In the genomic region with DNA sequence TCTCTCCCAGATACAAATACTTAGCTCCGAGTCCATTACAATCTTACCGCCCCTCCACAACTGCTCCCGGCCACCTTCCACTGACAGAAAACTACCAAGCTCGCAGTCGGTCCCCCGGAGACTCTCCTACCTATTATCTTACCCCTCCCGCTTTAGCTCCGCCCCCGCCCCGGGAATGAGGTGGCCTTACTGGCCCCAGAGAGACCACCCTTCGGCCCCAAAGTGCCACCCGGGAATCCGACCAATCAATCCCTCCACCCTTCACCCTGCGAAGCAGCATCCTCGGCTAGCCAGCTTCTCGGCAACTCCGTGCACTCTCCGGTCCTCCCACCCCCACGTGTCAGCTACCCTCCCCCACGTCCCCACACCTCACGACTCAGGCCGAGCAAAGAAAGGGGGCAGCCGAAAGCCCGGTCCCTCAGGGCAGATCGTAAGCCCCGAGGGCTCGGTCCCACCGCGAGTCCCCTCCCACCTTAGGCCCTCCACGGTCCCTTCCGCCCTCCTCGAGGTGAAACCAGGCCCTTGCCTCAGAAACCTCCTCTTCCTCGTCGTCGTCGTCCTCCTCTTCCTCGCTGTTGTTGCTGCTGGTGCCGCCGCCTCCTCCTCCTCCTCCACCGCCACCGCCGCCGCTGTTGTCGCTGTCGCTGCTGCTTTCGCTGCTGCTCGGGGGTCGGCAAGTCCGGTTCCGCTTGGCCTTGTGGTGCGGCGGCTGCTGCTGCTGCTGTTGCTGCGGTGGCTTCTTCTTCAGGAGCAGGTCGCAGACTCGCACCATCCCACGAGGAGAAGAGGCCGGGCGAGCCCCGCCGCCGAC, we compare ENCODE assay signal across 8 mouse cellular contexts. TPM values are rescaled to one million over a fixed set of nuclear protein-coding genes. Genes with fewer than 3 reads are reported as not detected.
DNase-seq lines count a peak whose midpoint lies in the region; ATAC-seq lines count a peak whose summit lies in the region.

No protein-coding gene starts in this region.

- DNase-seq in CD4-positive helper T cell, adult 2 months (ENCODE audit: low read depth, low spot score), result peak; percentile 67
- peak; percentile 36 to 40 for DNase-seq in adrenal gland, postnatal 4 days (ENCODE audit: low spot score in 2 of 2)
- DNase-seq in embryonic facial prominence, embryonic 14.5 days (ENCODE audit: low spot score), result peak; percentile 51
- DNase-seq in heart, adult 9 months (ENCODE audit: low spot score in 2 of 2), result peak; percentile 35 to 44
- DNase-seq in liver, embryonic 11.5 days (ENCODE audit: low spot score), result peak; percentile 73

- no peaks in the 10 kb centered on the region for H3K27me3 ChIP-seq in embryonic facial prominence, embryonic 14.5 days (replicated peaks; ENCODE audit: control insufficient read depth, insufficient read depth, low read length)
- H3K27me3 ChIP-seq in kidney, embryonic 15.5 days, result no peaks in the 10 kb centered on the region
- H3K27me3 ChIP-seq in liver, embryonic 11.5 days (replicated peaks; ENCODE audit: control insufficient read depth, insufficient read depth, low read length), result no peaks in the 10 kb centered on the region
- H3K27me3 ChIP-seq in stomach, embryonic 14.5 days (ENCODE audit: control insufficient read depth, insufficient read depth, low read length), result no peaks in the 10 kb centered on the region

- H3K9me3 ChIP-seq in embryonic facial prominence, embryonic 14.5 days (ENCODE audit: control insufficient read depth, low read length), result no peaks in the 10 kb centered on the region
- no peaks in the 10 kb centered on the region for H3K9me3 ChIP-seq in kidney, embryonic 15.5 days (replicated peaks)
- H3K9me3 ChIP-seq in liver, embryonic 11.5 days (ENCODE audit: control insufficient read depth, low read length), result no peaks in the 10 kb centered on the region
- H3K9me3 ChIP-seq in stomach, embryonic 14.5 days (ENCODE audit: control insufficient read depth, low read depth, low read length), result no peaks in the 10 kb centered on the region

- under 1% methylated on average over 39 of the region's 61 CpGs for WGBS in embryonic facial prominence, embryonic 14.5 days
- WGBS in kidney, embryonic 15.5 days, result under 1% methylated on average over 57 of the region's 61 CpGs
- 0% methylated on average over 54 of the region's 61 CpGs for WGBS in liver, embryonic 11.5 days
- under 1% methylated on average over 55 of the region's 61 CpGs for WGBS in stomach, embryonic 14.5 days

- peak overlapping the region; percentile 99 for H3K9ac ChIP-seq in embryonic facial prominence, embryonic 14.5 days (ENCODE audit: low read depth, low read length)
- H3K9ac ChIP-seq in kidney, embryonic 15.5 days, result peak overlapping the region; percentile 97
- H3K9ac ChIP-seq in liver, embryonic 11.5 days (ENCODE audit: low read depth, low read length), result peak overlapping the region; percentile 99
- peak overlapping the region; percentile 87 for H3K9ac ChIP-seq in stomach, embryonic 14.5 days (replicated peaks; ENCODE audit: low read depth, low read length)

- H3K36me3 ChIP-seq in embryonic facial prominence, embryonic 14.5 days (ENCODE audit: control insufficient read depth, insufficient read depth, low read length), result peaks cover 9% of the 10 kb centered on the region; the same call in 1 of the 2 replicates
- peaks cover 5% of the 10 kb centered on the region; the same call in 1 of the 2 replicates for H3K36me3 ChIP-seq in kidney, embryonic 15.5 days
- H3K36me3 ChIP-seq in liver, embryonic 11.5 days (ENCODE audit: control insufficient read depth, insufficient read depth, low read length), result no peaks in the 10 kb centered on the region; the same call in 1 of the 2 replicates
- H3K36me3 ChIP-seq in stomach, embryonic 14.5 days (ENCODE audit: control insufficient read depth, insufficient read depth, low read length), result no peaks in the 10 kb centered on the region

- peaks cover 18% of the 10 kb centered on the region for H3K4me1 ChIP-seq in embryonic facial prominence, embryonic 14.5 days (ENCODE audit: control insufficient read depth, insufficient read depth, low read length)
- H3K4me1 ChIP-seq in kidney, embryonic 15.5 days, result peaks cover 20% of the 10 kb centered on the region
- H3K4me1 ChIP-seq in liver, embryonic 11.5 days (replicated peaks; ENCODE audit: control insufficient read depth, insufficient read depth, low read length), result peaks cover 15% of the 10 kb centered on the region
- peaks cover 19% of the 10 kb centered on the region for H3K4me1 ChIP-seq in stomach, embryonic 14.5 days (ENCODE audit: control insufficient read depth, insufficient read depth, low read length)

- peak overlapping the region; percentile 100 for H3K27ac ChIP-seq in embryonic facial prominence, embryonic 14.5 days (replicated peaks; ENCODE audit: low read depth, low read length)
- H3K27ac ChIP-seq in kidney, embryonic 15.5 days, result peak overlapping the region; percentile 100
- peak overlapping the region; percentile 98 for H3K27ac ChIP-seq in liver, embryonic 11.5 days (ENCODE audit: low read depth, low read length)
- peak overlapping the region; percentile 100 for H3K27ac ChIP-seq in stomach, embryonic 14.5 days (ENCODE audit: low read length)

- peak overlapping the region; percentile 74 for H3K4me2 ChIP-seq in embryonic facial prominence, embryonic 14.5 days (ENCODE audit: low read depth, low read length)
- H3K4me2 ChIP-seq in kidney, embryonic 15.5 days, result peak overlapping the region; percentile 67
- peak overlapping the region; percentile 88 for H3K4me2 ChIP-seq in liver, embryonic 11.5 days
- H3K4me2 ChIP-seq in stomach, embryonic 14.5 days (replicated peaks; ENCODE audit: low read depth, low read length), result peak overlapping the region; percentile 66

- peak; percentile 22 for ATAC-seq in embryonic facial prominence, embryonic 14.5 days (ENCODE audit: low read depth)
- ATAC-seq in kidney, embryonic 15.5 days (replicated peaks; ENCODE audit: low FRiP score), result peak; percentile 57
- ATAC-seq in liver, embryonic 11.5 days (replicated peaks; ENCODE audit: low FRiP score), result peak; percentile 46
- peak; percentile 16 for ATAC-seq in monocyte, adult 5-6 weeks (replicated peaks; ENCODE audit: insufficient number of reproducible peaks, low FRiP score, low TSS enrichment, poor library complexity, severe bottlenecking)
- peak; percentile 24; the same call in 1 of the 2 replicates for ATAC-seq in stomach, embryonic 14.5 days (ENCODE audit: insufficient number of reproducible peaks, insufficient read depth, low FRiP score, low read depth)

- H3K4me3 ChIP-seq in embryonic facial prominence, embryonic 14.5 days (ENCODE audit: low read depth, low read length), result peak overlapping the region; percentile 96
- peak overlapping the region; percentile 78 for H3K4me3 ChIP-seq in kidney, embryonic 15.5 days (replicated peaks)
- peak overlapping the region; percentile 96 for H3K4me3 ChIP-seq in liver, embryonic 11.5 days (ENCODE audit: low read depth, low read length)
- H3K4me3 ChIP-seq in stomach, embryonic 14.5 days (ENCODE audit: low read depth, low read length), result peak overlapping the region; percentile 96

RNA-seq across cellular contexts. Expression of a gene that starts 1.0 kb away (rescaled TPM):
- total RNA-seq in adrenal gland, postnatal 4 days (2021), result 100 to 1,000 TPM; 113 to 129 TPM
- polyA plus RNA-seq in embryonic facial prominence, embryonic 14.5 days (2014; fragmentation: Nextera tagmentation; extraction: Ambion mirVana), result 30.9 and 31.0 TPM in 2 replicates
- 25.3 and 26.3 TPM in 2 replicates for polyA plus RNA-seq in kidney, embryonic 15.5 days (2015; fragmentation: Nextera tagmentation; extraction: Ambion mirVana)
- 25.2 and 32.2 TPM in 2 replicates for polyA plus RNA-seq in liver, embryonic 11.5 days (2014; fragmentation: Nextera tagmentation; extraction: Ambion mirVana)
- 94.5 to 177 TPM (median 99.6 TPM) in 3 replicates for total RNA-seq in monocyte, adult 5-6 weeks (2017)
- 41.6 and 43.6 TPM in 2 replicates for polyA plus RNA-seq in stomach, embryonic 14.5 days (2014; fragmentation: Nextera tagmentation; extraction: Ambion mirVana)

RNA-seq across cellular contexts. Expression of a gene that starts 1.7 kb away (rescaled TPM):
- 1 to 10 TPM; 4.5 to 4.8 TPM for total RNA-seq in adrenal gland, postnatal 4 days (2021)
- polyA plus RNA-seq in embryonic facial prominence, embryonic 14.5 days (2014; fragmentation: Nextera tagmentation; extraction: Ambion mirVana), result 4.2 and 5.0 TPM in 2 replicates
- 6.3 and 7.0 TPM in 2 replicates for polyA plus RNA-seq in kidney, embryonic 15.5 days (2015; fragmentation: Nextera tagmentation; extraction: Ambion mirVana)
- 3.8 and 4.1 TPM in 2 replicates for polyA plus RNA-seq in liver, embryonic 11.5 days (2014; fragmentation: Nextera tagmentation; extraction: Ambion mirVana)
- 0.67 to 4.5 TPM (median 1.2 TPM) in 3 replicates for total RNA-seq in monocyte, adult 5-6 weeks (2017)
- polyA plus RNA-seq in stomach, embryonic 14.5 days (2014; fragmentation: Nextera tagmentation; extraction: Ambion mirVana), result 5.9 and 6.1 TPM in 2 replicates

Comparison
In these comparisons a context has a peak if more than half of its experiments do, and no peak if none do; other contexts are left out.
1. Peak in every context shown above with its lines: DNase-seq, ATAC-seq, H3K4me3 ChIP-seq and H3K27ac ChIP-seq.